Mouse (Mus musculus): ENCODE results near the gene Ubtd1.

Ubtd1 gene

DNA sequence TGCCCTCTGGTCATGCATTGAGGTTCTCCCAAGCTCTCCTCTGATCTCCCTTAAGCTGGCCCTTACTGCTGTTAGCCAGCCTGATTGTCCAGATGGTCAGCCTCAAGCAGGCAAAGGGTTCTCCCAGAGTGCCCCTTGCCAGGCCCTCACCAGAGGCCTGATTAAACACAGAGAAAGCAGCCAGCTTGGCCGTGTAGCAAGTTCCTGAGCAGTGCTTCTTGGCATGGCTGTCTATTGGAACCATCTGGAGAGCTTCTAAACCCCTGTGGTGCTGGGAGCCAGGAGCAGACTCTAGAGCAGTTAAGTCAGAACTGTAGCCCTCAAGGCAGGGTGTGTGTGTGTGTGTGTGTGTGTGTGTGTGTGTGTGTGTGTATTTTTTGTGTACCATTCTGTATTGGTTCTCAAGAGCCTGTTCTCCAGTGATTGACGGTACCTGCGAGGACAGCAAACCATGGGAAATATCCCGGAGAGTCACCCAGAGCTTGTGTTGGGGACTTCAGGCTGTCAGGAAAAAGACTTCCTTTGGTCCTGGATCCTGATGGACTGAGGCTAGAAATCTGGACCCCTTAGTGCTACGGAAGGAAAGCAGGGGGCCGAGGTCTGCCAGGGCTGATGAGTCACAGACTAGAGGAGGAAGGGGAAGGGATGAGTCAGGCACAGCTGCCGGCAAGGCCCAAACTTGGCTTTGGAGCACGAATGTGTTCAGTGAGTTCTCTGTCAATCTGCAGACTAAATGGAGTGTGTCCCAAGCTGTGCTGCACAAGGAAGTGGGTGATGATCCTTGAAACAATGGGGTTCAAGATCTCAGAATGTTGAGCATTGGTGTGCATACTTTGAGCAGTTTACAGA is 36.1 kb downstream of the Ubtd1 start:
- peak; percentile 92 for ATAC-seq (ENCODE audit: insufficient number of reproducible peaks, low FRiP score, low TSS enrichment)

- ATAC-seq (ENCODE audit: insufficient number of reproducible peaks, low FRiP score, low TSS enrichment) = no peak
Measured at GRCm38 (mm10) chr19:42019011-42019522, 37.5 kb downstream of the Ubtd1 start.

GRCm38 (mm10) chr19:42021681-42022541 is 40.3 kb downstream of the Ubtd1 start:
- ATAC-seq (ENCODE audit: insufficient number of reproducible peaks, low FRiP score, low TSS enrichment) = no peak

DNA sequence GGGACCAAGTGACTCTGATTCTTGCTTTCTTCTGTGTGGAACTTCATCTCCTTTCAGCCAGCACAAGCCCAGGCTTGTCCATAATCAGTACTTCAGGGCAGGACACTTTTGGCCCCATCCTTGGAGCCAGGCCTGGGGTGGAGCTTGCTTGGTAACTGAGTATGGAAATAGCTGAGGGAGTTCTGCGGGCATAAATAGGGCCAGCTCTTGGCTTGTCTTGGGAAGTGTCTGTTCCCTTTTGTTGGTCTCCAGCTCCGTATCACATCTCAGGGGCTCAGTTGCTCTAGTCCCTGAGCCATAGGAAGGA is 40.9 kb downstream of the Ubtd1 start:
- no peak for ATAC-seq (ENCODE audit: insufficient number of reproducible peaks, low FRiP score, low TSS enrichment)

DNA sequence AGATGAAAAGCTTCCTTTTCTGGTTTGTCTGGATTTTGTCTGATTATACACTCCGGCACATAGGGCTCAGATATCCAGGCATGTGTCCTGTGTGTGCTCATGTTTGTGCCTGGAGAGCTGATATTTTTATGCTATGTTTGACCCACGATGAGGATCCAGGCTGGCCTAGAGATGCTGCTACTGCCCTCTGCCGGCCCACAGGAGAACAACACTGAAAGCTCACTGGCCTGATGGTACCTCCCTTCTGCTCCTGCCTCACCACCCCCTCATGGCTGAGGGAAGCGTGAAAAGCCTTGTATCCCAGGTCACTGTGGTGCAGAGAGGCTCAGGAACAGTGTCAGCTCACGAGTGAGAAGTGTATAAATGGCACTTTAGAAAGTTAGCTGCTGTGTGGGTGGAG is 44.6 kb downstream of the Ubtd1 start:
- ATAC-seq (ENCODE audit: insufficient number of reproducible peaks, low FRiP score, low TSS enrichment) = peak; percentile 77

GRCm38 (mm10) chr19:42031112-42031511 is 49.5 kb downstream of the Ubtd1 start:
- ATAC-seq (ENCODE audit: insufficient number of reproducible peaks, low FRiP score, low TSS enrichment) = no peak

DNA sequence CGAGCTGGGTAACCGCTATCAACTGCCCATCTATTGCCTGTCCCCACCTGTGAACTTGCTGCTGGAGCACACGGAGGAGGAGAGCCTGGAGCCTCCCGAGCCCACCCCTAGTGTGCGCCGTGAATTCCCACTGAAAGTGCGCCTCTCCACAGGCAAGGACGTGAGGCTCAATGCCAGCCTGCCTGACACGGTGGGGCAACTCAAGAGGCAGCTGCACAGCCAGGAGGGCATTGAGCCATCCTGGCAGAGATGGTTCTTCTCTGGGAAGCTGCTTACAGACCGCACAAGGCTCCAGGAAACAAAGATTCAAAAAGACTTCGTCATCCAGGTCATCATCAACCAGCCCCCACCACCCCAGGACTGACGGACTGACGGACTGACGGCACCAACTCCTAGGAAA is 52.0 kb downstream of the Ubtd1 start:
- ATAC-seq (ENCODE audit: insufficient number of reproducible peaks, low FRiP score, low TSS enrichment) = no peak

DNA sequence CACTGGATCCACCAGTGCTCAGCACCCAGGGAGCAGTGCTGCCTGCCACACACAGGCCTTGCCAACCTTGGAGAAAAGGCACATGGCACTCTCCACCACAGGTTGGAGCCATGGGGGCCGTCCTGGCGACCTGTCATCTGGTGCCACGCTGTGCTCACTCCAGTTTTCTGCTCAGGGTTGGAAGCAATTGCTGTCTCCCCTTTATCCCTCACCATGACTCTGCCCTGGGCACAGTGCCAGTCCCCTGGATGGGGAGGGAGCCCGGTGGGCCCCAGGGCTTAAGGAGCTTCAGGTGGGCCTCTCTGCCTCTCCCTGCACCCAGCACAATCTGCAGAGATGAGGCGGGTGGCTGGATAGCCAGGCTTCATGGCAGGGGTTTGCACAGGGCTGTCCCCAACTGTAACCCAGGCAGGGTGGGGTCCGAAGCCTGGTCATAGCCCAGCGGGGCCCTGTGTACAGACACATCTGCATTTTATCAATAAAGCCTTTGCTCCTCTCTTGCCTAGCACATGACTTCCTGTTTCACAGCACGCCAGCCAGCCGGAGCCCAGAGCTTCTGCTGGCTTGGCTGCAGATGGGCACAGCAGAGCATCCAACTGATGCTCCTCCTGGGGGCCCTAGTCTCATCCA is 52.7 kb downstream of the Ubtd1 start:
- ATAC-seq (ENCODE audit: insufficient number of reproducible peaks, low FRiP score, low TSS enrichment) = no peak

GRCm38 (mm10) chr19:42034881-42035455 is 53.4 kb downstream of the Ubtd1 start:
- no peak; the same call in 1 of the 2 replicates for ATAC-seq (ENCODE audit: insufficient number of reproducible peaks, low FRiP score, low TSS enrichment)

DNA sequence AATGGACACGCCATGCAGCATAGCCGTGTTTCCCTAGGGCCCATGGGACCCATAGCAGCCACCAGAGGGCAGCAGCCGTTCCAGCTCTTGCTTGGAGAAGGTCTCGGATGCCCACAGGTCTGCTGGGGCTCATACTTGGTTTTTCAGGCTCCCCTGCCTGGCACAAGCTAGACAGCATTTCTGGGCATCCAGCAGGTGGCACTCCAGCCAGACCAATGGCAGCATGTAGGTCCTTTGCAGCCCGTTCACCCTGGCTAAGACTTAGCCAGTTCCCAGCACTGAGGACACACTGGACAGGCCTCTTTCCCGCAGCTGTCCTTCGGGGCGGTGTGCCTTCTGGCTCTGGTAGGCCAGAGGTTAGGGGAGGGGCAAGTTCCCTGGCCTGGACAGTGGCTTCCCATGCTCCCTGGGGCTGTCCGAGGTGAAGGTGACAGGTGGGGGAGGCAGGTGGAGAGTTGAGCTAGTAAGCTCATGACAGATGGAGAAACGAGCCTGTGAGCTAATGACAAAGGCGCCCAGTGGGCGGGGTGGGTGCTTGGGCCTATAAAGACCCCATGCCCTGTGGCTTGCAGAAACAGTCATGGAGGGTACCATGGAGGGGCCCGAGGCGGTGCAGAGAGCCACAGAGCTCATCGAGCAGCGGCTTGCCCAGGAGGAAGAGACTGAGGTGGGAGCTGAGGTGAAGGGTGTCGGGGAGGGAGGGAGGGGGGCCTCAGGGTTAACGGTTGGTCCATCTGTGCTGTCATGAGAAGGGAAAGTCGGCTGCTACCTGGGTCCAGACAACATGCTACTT is 54.1 kb downstream of the Ubtd1 start, which contains the start of gene Ankrd2:
Ankrd2 (plus strand) TSS at position 545 of the 793 bp plus-strand sequence.
- peak; percentile 89 for ATAC-seq (ENCODE audit: insufficient number of reproducible peaks, low FRiP score, low TSS enrichment)

DNA sequence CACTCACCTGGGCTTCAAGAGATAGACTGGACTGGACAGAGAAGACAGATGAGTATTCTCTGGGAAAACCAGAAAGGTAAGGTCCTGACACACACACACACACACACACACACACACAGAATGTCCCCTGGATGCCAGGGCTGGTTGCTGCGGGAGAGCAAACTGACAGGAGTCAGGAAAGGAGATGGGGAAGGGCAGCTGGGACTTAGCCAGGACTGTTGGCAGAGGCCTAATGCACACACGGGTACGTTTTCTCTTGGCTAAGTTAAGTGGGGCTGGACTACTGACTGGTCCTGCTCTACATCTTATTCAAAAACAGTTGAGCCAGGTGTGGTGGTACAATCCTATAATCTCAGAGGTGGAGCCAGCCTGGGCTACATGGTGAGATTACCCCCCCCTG is 54.8 kb downstream of the Ubtd1 start:
- no peak for ATAC-seq (ENCODE audit: insufficient number of reproducible peaks, low FRiP score, low TSS enrichment)

GRCm38 (mm10) chr19:42037167-42037702 is 55.7 kb downstream of the Ubtd1 start:
- ATAC-seq (ENCODE audit: insufficient number of reproducible peaks, low FRiP score, low TSS enrichment) = no peak

GRCm38 (mm10) chr19:42038310-42038709 is 56.7 kb downstream of the Ubtd1 start:
- ATAC-seq (ENCODE audit: insufficient number of reproducible peaks, low FRiP score, low TSS enrichment) = no peak

DNA sequence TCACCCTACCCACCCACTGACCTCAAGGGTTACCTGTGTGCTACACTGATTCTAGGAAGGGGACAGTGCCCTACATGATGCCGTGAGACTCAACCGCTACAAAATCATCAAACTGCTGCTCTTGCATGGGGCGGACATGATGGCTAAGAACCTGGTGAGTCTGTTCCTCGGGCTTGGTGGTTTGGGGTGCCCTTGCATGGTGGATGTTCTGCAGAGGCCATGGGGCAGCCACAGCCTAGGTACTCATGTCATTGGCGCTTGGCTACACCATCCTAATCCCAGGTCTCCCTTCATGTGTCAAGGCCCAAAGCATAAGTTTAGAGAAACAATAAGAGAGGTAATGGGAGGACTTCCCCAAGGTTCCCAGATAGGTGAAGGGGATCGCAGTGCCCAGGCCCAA is 62.4 kb downstream of the Ubtd1 start:
- no peak for ATAC-seq (ENCODE audit: insufficient number of reproducible peaks, low FRiP score, low TSS enrichment)

- no peak; the same call in 1 of the 2 replicates for ATAC-seq (ENCODE audit: insufficient number of reproducible peaks, low FRiP score, low TSS enrichment)
Measured at GRCm38 (mm10) chr19:42045269-42046102, 63.9 kb downstream of the Ubtd1 start, which contains the start of gene Hoga1. TSS of gene Hoga1 (plus strand) at chr19:42045610.

GRCm38 (mm10) chr19:42050251-42050650 is 68.7 kb downstream of the Ubtd1 start:
- ATAC-seq (ENCODE audit: insufficient number of reproducible peaks, low FRiP score, low TSS enrichment) = no peak

DNA sequence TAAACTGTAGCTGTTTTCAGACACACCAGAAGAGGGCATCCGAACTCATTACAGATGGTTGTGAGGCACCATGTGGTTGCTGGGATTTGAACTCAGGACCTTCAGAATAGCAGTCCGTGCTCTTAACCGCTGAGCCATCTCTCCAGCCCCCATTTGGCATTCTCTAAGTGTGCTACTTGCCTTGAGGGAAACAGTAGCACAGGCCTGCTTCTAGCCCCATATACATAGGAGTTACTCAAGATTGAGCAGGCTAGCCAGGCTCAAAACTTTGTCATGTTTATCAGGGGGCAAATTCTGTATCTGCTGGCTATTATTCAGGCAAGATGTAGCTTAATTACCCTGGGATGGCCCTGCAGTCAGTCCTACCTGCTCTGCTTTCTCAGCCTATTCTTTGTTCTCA is 69.8 kb downstream of the Ubtd1 start:
- no peak for ATAC-seq (ENCODE audit: insufficient number of reproducible peaks, low FRiP score, low TSS enrichment)

DNA sequence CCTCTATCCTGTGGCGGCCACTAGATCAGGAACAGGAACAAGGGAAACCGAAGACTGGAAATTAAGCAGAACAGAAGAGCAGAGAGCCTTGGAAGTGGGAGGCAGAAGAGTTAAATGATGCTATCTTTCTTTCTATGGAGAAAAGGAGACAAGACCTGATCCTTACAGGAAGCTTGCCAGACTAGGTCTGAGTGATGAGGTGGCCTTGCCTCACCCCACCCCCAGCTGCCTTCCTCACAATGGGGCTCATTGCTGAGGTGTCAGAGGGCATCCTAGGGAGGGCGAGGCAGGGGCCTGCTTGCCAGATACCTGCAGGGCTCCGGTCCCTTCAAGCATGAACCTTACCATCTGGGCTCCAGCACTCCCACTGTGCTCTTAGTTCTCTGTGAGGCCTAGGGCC is 70.4 kb downstream of the Ubtd1 start, which contains the start of gene 4933411K16Rik:
4933411K16Rik (plus strand) TSS at position 301 of the 400 bp plus-strand sequence.
- no peak for ATAC-seq (ENCODE audit: insufficient number of reproducible peaks, low FRiP score, low TSS enrichment)

All from cerebellum, adult (tissue).